Mouse (Mus musculus) megakaryocyte, embryonic 14.5 days (primary cell): ENCODE data around the gene Rbm28.

Experiments
- FLI1 ChIP-seq: IDR thresholded peaks from 2 replicates; pipeline ENCODE4 v1.6.1; 2012; ENCODE audit warnings: low read length, inconsistent platforms, mixed read lengths
- GATA1 ChIP-seq: IDR thresholded peaks from 3 replicates; pipeline ENCODE4 v1.6.1; 2012; ENCODE audit warnings: mixed read lengths, low read length, inconsistent platforms, borderline replicate concordance

- no peak for TF ChIP-seq GATA1
- TF ChIP-seq FLI1: no peak
These were observed 34.5 kb upstream of the Rbm28 start for GRCm38 (mm10) chr6:29199223-29199855.
